8 mouse cellular contexts compared by ENCODE assay signal in the genomic region with DNA sequence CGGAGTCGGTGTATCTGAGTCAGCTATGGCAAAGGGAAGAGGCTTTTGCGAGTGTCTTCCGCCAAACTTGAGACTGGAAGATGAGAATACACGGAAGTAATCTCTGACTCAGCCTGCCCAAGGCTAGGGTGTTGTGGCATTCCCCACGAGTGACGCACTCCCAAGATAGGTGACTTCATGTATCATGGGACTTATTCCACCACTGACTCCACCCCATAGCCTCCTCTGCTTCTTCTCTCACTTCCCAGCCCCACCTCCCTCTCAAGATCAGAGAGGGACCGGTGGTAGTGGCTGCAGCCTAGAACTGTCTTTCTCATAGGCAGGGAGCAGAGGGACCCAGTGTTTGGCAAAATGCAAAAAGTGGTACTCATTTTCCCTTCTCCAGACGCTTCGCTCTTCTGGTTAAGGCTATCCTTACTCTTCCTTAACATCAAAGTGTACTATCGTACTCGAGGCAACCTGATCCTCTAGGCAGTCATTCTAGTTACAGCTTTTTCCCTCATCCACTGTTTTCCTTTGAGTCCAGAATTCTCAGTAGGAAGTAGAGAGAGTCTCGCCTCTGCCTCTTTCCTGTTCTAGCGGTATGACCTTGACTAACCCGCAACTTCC. TPM values are rescaled to one million over a fixed set of nuclear protein-coding genes. Genes with fewer than 3 reads are reported as not detected.
DNase-seq lines count a peak whose midpoint lies in the region; ATAC-seq lines count a peak whose summit lies in the region.

No protein-coding gene starts in this region.

- H3K4me3 ChIP-seq in hindbrain, embryonic 10.5 days, result peak overlapping the region; percentile 87
- peak overlapping the region; percentile 98 for H3K4me3 ChIP-seq in lung, embryonic 16.5 days (ENCODE audit: low read length)

- peak overlapping the region; percentile 92 for H3K4me2 ChIP-seq in lung, embryonic 16.5 days (ENCODE audit: low read depth, low read length)

- peaks cover 40% of the 10 kb centered on the region for H3K4me1 ChIP-seq in hindbrain, embryonic 10.5 days (replicated peaks)
- H3K4me1 ChIP-seq in lung, embryonic 16.5 days (replicated peaks; ENCODE audit: control insufficient read depth, insufficient read depth, low read length), result peaks cover 21% of the 10 kb centered on the region

- H3K27ac ChIP-seq in hindbrain, embryonic 10.5 days, result peak overlapping the region; percentile 93
- peak overlapping the region; percentile 97 for H3K27ac ChIP-seq in lung, embryonic 16.5 days (ENCODE audit: low read length)

- peak overlapping the region; percentile 74 for H3K9ac ChIP-seq in lung, embryonic 16.5 days (ENCODE audit: low read length)

- peak; percentile 63 for ATAC-seq in lung, embryonic 16.5 days (ENCODE audit: low read depth)

- no peaks in the 10 kb centered on the region for H3K36me3 ChIP-seq in hindbrain, embryonic 10.5 days
- H3K36me3 ChIP-seq in lung, embryonic 16.5 days (ENCODE audit: control insufficient read depth, insufficient read depth, low read length), result no peaks in the 10 kb centered on the region

- H3K9me3 ChIP-seq in hindbrain, embryonic 10.5 days, result no peaks in the 10 kb centered on the region
- no peaks in the 10 kb centered on the region for H3K9me3 ChIP-seq in lung, embryonic 16.5 days (ENCODE audit: control insufficient read depth, low read length)

- peak; percentile 96 for DNase-seq in Muller cell, postnatal 12 days (ENCODE audit: inconsistent ontology term)
- peak; percentile 87 for DNase-seq in cerebellum, adult 9-11 months
- peak; percentile 88 for DNase-seq in frontal cortex, adult 2 months (ENCODE audit: extremely low spot score in 1 of 2, low spot score in 1 of 2)
- peak; percentile 41 for DNase-seq in hindbrain, embryonic 10.5 days (ENCODE audit: low spot score)
- peak; percentile 93 for DNase-seq in layer of hippocampus, adult 9-11 months
- peak; percentile 87 for DNase-seq in ovary, adult 18-20 months (ENCODE audit: low spot score)
- peak; percentile 60 for DNase-seq in thymus, postnatal 0 days (ENCODE audit: low spot score)

- 11% methylated on average over 15 of the region's 15 CpGs for WGBS in hindbrain, embryonic 10.5 days
- 3% methylated on average over 15 of the region's 15 CpGs for WGBS in lung, embryonic 16.5 days

- H3K27me3 ChIP-seq in hindbrain, embryonic 10.5 days (ENCODE audit: insufficient read depth, poor library complexity, severe bottlenecking), result no peaks in the 10 kb centered on the region
- no peaks in the 10 kb centered on the region for H3K27me3 ChIP-seq in lung, embryonic 16.5 days (ENCODE audit: control insufficient read depth, insufficient read depth, low read depth, low read length)

RNA-seq across cellular contexts. Expression of gene Spag9, which starts 0.7 kb away (rescaled TPM):
- polyA plus RNA-seq in frontal cortex, adult 2 months (2012; rRNA removed), result 127 and 139 TPM in 2 replicates
- 62.5 and 70.1 TPM in 2 replicates for polyA plus RNA-seq in hindbrain, embryonic 10.5 days (2016; fragmentation: Nextera tagmentation; extraction: Ambion mirVana)
- 35.0 and 36.2 TPM in 2 replicates for polyA plus RNA-seq in lung, embryonic 16.5 days (2015; fragmentation: Nextera tagmentation; extraction: Ambion mirVana)
- 32.1 and 41.4 TPM in 2 replicates for polyA plus RNA-seq in thymus, postnatal 0 days (2015; fragmentation: Nextera tagmentation; extraction: Ambion mirVana)

RNA-seq across cellular contexts. Expression of gene Nme1, which starts 26.9 kb away (rescaled TPM):
- 282 and 284 TPM in 2 replicates for polyA plus RNA-seq in frontal cortex, adult 2 months (2012; rRNA removed)
- 314 and 317 TPM in 2 replicates for polyA plus RNA-seq in hindbrain, embryonic 10.5 days (2016; fragmentation: Nextera tagmentation; extraction: Ambion mirVana)
- 100 and 105 TPM in 2 replicates for polyA plus RNA-seq in lung, embryonic 16.5 days (2015; fragmentation: Nextera tagmentation; extraction: Ambion mirVana)
- 200 and 230 TPM in 2 replicates for polyA plus RNA-seq in thymus, postnatal 0 days (2015; fragmentation: Nextera tagmentation; extraction: Ambion mirVana)

RNA-seq across cellular contexts. Expression of gene Gm20390, which starts 27.1 kb away (rescaled TPM):
- 71.9 and 76.2 TPM in 2 replicates for polyA plus RNA-seq in frontal cortex, adult 2 months (2012; rRNA removed)
- 482 and 501 TPM in 2 replicates for polyA plus RNA-seq in hindbrain, embryonic 10.5 days (2016; fragmentation: Nextera tagmentation; extraction: Ambion mirVana)
- polyA plus RNA-seq in lung, embryonic 16.5 days (2015; fragmentation: Nextera tagmentation; extraction: Ambion mirVana), result 289 and 314 TPM in 2 replicates
- polyA plus RNA-seq in thymus, postnatal 0 days (2015; fragmentation: Nextera tagmentation; extraction: Ambion mirVana), result 348 and 383 TPM in 2 replicates

RNA-seq across cellular contexts. Expression of gene Nme2, which starts 39.2 kb away (rescaled TPM):
- polyA plus RNA-seq in frontal cortex, adult 2 months (2012; rRNA removed), result 99.0 and 106 TPM in 2 replicates
- polyA plus RNA-seq in hindbrain, embryonic 10.5 days (2016; fragmentation: Nextera tagmentation; extraction: Ambion mirVana), result 129 and 138 TPM in 2 replicates
- 250 and 276 TPM in 2 replicates for polyA plus RNA-seq in lung, embryonic 16.5 days (2015; fragmentation: Nextera tagmentation; extraction: Ambion mirVana)
- polyA plus RNA-seq in thymus, postnatal 0 days (2015; fragmentation: Nextera tagmentation; extraction: Ambion mirVana), result 134 and 143 TPM in 2 replicates

Comparison
In these comparisons a context has a peak if more than half of its experiments do, and no peak if none do; other contexts are left out.
1. Peak in every context shown above with its lines: DNase-seq, ATAC-seq, H3K4me3 ChIP-seq and H3K27ac ChIP-seq.
2. DNase-seq: peak in every context shown above with its lines; median percentile 96 in Muller cell, postnatal 12 days; 93 in layer of hippocampus, adult 9-11 months; 88 in frontal cortex, adult 2 months; 87 in cerebellum, adult 9-11 months; 87 in ovary, adult 18-20 months; 60 in thymus, postnatal 0 days; 41 in hindbrain, embryonic 10.5 days.